Mouse (Mus musculus): ENCODE results near the gene Adamts20.

- TF ChIP-seq E2F4 (IDR thresholded peaks at IDR 0.05; ENCODE audit: insufficient read depth) (no peak), CEBPB (IDR thresholded peaks at IDR 0.05; ENCODE audit: insufficient read depth, poor library complexity, severe bottlenecking) (no peak), POLR2A (IDR thresholded peaks at IDR 0.05; ENCODE audit: insufficient read length, low read depth) (no peak), MYOD1 (IDR thresholded peaks at IDR 0.05; ENCODE audit: control insufficient read depth in 1 of 3, insufficient read length in 2 of 3, low read depth in 2 of 3) (no peak), MAX (IDR thresholded peaks at IDR 0.05; ENCODE audit: low read depth) (no peak), TCF12 (IDR thresholded peaks at IDR 0.05; ENCODE audit: insufficient read depth, poor library complexity, severe bottlenecking) (no peak), MYOG (IDR thresholded peaks at IDR 0.05; ENCODE audit: control insufficient read depth in 1 of 3, insufficient read depth in 1 of 3, insufficient read length in 2 of 3, low read depth in 2 of 3) (no peak), POLR2AphosphoS2 (IDR thresholded peaks at IDR 0.05; ENCODE audit: insufficient read length, low read depth) (no peak), REST (IDR thresholded peaks at IDR 0.05; ENCODE audit: insufficient read depth, insufficient read length) (no peak), USF1 (IDR thresholded peaks at IDR 0.05; ENCODE audit: low read depth) (no peak)
These were observed 5.1 kb upstream of the Adamts20 start for GRCm38 (mm10) chr15:94470361-94470760.
